Mouse (Mus musculus): Measurements from ENCODE around the gene Mafg. TPM values are rescaled to one million over a fixed set of nuclear protein-coding genes. Genes with fewer than 3 reads are reported as not detected.

Gene Mafg
- polyA plus RNA-seq, 1 experiment from 2014 or later: 25.1 TPM

- WGBS: 62% methylated on average over 9 of the region's 9 CpGs
- peaks cover 31% of the 10 kb centered on the region for H3K4me1 ChIP-seq
- H3K9me3 ChIP-seq: no peaks in the 10 kb centered on the region
- H3K27me3 ChIP-seq (replicated peaks; ENCODE audit: low read depth, poor library complexity, severe bottlenecking): peaks cover 34% of the 10 kb centered on the region
- H3K4me3 ChIP-seq: no peak overlapping the region
- no peak for DNase-seq (ENCODE audit: low spot score)
- 0 out of 2 replicates have a peak overlapping the region, but pooled peaks have one; percentile 5 for H3K27ac ChIP-seq (replicated peaks)
- no peaks in the 10 kb centered on the region for H3K36me3 ChIP-seq (replicated peaks)
Observed at GRCm38 (mm10) chr11:120641255-120641654, 7.9 kb upstream of the Mafg start.

DNA sequence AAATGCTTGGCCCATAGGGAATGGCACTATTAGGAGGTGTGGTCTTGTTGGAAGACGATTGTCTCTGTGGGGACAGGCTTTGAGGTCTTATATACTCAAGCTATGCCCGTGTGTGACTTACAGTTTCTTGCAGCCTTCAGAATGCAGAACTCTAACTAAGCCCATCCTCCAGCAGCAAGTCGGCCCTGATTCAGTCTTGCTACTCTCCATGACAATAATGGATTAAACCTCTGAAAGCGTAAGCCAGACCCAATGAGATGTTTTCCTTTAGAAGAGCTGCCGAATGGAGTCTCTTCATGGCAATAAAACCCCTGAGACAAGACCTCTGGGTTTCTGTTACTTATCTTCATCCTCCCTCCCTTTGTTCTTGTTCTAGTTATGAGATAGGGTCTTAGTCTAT, 1.4 kb upstream of the Mafg start:
- WGBS: 84% methylated on average over 5 of the region's 5 CpGs
- no peak overlapping the region for H3K4me3 ChIP-seq

DNA sequence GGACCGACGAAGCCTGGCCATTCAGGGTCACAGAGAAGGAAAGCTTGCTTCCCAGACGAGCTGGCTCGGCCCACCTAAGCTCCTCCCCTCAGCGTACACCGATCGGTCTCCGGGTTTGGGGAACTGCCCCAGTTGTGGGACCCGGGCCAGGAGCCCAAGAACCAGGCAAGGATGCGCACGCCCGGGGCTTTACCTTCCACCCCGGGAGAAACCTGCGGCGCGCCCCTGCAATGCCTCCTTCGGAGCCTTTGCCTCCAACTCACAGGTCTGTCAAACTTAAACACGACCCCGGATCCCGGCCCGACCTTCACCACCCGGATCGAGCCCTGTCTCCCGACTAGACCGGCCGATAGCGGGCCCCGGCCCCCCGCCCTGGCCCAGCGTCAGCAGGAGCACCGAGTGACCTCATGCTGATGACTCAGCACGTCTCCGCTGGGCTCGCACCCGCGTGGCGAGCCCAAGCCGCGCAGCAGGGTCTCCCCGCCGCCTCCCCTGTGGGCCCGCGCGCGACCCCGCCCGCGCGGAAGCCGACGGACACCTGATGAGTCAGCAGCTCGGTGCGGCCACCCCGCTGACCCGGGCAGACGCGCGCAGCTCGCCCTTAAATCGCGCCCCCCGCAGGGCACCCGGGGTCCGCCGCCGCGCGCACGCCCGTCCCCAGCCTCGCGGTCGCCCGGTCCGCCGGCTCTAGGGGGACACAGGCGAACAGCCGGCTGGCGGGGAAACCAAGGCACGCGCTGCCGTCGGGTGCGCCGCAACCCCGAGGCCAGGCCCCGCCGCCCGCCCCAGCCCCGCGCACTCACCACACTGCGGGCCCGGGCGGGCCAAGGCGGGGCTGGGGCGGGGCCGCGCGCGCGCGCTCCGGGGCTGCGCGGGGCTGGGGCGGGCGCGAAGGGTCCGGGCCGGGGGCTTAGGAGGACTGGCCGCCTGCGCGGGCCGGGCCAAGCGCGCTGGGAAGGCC, 561 bp downstream of the Mafg start:
- Histone ChIP-seq H3K36me3 (replicated peaks) (peaks cover 24% of the 10 kb centered on the region), H3K27ac (replicated peaks) (peak overlapping the region; percentile 97), H3K27me3 (replicated peaks; ENCODE audit: low read depth, poor library complexity, severe bottlenecking) (no peaks in the 10 kb centered on the region), H3K4me3 (peak overlapping the region; percentile 99), H3K4me1 (peaks cover 39% of the 10 kb centered on the region), H3K9me3 (no peaks in the 10 kb centered on the region)
- under 1% methylated on average over 116 of the region's 116 CpGs for WGBS
- peak; percentile 78 for DNase-seq (ENCODE audit: low spot score)

More for the DNA sequence above, 1.4 kb upstream of the Mafg start:
- no peak overlapping the region for H3K27ac ChIP-seq (replicated peaks)
- peaks cover 32% of the 10 kb centered on the region for H3K4me1 ChIP-seq
- DNase-seq (ENCODE audit: low spot score): no peak
- H3K36me3 ChIP-seq (replicated peaks): peaks cover 7% of the 10 kb centered on the region
- H3K27me3 ChIP-seq (replicated peaks; ENCODE audit: low read depth, poor library complexity, severe bottlenecking): no peaks in the 10 kb centered on the region
- H3K9me3 ChIP-seq: no peaks in the 10 kb centered on the region

DNA sequence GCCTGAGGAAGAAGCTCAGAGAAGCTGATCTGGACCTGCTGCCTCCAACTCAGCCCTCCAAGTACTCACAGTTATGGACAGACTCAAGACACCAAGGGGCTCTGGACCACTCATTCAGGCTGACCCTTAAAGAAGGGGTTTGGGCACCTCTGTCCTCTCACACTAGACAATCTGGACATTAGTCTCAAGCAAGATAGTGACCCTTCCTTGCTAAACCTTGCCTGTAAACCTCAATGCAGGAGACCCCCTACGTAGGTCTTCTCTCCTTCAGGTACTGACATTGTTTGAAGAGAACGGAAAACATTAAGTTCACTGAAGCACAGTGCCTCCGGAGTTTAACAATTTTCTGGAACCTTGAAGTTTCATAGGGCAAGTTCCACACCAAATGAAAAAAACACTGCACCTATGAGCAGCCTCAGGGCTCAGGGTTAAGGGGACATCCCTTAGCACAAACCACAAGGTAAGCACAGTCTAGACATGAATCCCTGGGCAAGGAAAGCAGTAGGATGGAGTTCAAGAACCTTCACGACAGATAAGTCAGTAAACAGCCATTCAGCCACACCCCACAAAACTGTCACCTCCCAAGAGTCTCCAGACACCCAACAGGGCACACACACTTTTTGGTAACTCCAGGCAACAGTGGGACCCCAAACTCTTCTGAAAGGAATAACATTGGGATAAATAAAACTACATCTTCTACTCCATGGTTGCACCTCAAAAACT, 1.5 kb downstream of the Mafg start:
- WGBS: 71% methylated on average over 4 of the region's 4 CpGs
- Histone ChIP-seq H3K9me3 (no peaks in the 10 kb centered on the region), H3K36me3 (replicated peaks) (peaks cover 34% of the 10 kb centered on the region), H3K27ac (replicated peaks) (peak overlapping the region; percentile 97), H3K4me3 (peak overlapping the region; percentile 99), H3K27me3 (replicated peaks; ENCODE audit: low read depth, poor library complexity, severe bottlenecking) (no peaks in the 10 kb centered on the region), H3K4me1 (peaks cover 39% of the 10 kb centered on the region)
- DNase-seq (ENCODE audit: low spot score): no peak

DNA sequence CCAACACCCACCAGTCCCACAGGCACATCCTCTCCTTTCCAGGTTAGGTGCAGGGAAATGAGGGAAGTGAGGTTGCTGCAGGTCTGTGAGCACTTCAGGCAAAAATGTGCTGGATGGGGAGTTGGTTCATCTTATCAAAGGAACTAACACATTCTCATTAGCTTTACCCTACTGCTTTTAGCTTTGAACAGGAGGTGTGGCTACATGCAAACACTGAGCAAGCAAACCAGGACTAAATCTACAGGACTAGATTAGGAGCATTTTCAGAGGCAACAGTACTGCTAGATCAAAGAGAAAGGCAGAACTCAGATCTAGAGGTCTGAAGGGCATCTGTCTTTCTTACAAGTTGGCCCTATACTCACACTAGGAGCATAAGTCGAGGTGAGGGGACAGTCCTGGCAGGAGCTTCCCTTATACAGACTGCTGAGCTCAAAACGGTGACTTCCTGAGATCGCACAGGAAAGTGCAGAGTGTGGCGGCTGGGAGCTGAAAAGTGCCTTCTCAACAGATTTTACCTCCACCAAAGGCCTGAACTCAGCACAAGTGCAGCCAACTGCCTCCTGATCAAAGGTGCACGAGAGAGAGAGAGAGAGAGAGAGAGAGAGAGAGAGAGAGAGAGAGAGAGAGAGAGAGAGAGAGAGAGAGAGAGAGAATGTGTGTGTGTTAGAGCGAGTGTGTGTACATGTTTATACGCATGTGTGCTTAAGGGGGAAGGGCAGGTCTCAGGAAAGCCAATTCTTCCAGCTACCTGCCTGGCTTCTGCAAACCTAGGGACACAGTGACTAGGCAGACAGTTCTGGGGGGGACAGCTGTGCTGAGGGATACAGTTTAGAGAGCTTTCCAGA, 2.3 kb downstream of the Mafg start:
- peaks cover 39% of the 10 kb centered on the region for H3K4me1 ChIP-seq
- peak overlapping the region; percentile 42 for H3K27ac ChIP-seq (replicated peaks)
- H3K27me3 ChIP-seq (replicated peaks; ENCODE audit: low read depth, poor library complexity, severe bottlenecking): no peaks in the 10 kb centered on the region
- H3K36me3 ChIP-seq (replicated peaks): peaks cover 41% of the 10 kb centered on the region
- no peaks in the 10 kb centered on the region for H3K9me3 ChIP-seq
- H3K4me3 ChIP-seq: peak overlapping the region; percentile 99
- WGBS: 49% methylated on average over 7 of the region's 7 CpGs
- no peak for DNase-seq (ENCODE audit: low spot score)

DNA sequence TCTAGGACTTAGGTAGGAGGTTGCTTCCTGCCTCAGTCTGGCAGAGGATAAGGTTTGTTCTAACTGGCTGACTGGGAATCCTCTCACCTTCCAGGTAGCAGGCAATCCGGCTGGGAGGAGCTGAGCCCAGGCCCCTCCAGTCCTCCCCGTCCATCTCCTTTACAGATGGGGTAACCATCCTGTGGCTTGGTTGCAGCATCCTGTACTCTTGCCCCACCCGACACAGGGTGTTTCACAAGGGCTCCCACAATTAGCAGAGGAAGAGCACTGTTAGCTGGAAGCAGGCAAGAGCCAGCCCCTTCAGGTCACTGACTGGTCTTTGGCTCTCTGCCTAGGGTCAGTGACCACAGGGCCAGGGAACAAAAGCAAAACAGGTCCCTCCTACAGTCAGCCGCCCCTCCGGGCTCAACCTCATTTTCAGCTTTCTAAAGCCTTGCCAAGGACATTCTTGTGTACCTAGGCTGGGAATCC, 3.0 kb downstream of the Mafg start:
- Histone ChIP-seq H3K4me3 (peak overlapping the region; percentile 99), H3K27me3 (replicated peaks; ENCODE audit: low read depth, poor library complexity, severe bottlenecking) (no peaks in the 10 kb centered on the region), H3K27ac (replicated peaks) (peak overlapping the region; percentile 42), H3K9me3 (no peaks in the 10 kb centered on the region), H3K36me3 (replicated peaks) (peaks cover 45% of the 10 kb centered on the region), H3K4me1 (peaks cover 43% of the 10 kb centered on the region)
- no peak for DNase-seq (ENCODE audit: low spot score)
- WGBS: 44% methylated on average over 5 of the region's 5 CpGs

DNA sequence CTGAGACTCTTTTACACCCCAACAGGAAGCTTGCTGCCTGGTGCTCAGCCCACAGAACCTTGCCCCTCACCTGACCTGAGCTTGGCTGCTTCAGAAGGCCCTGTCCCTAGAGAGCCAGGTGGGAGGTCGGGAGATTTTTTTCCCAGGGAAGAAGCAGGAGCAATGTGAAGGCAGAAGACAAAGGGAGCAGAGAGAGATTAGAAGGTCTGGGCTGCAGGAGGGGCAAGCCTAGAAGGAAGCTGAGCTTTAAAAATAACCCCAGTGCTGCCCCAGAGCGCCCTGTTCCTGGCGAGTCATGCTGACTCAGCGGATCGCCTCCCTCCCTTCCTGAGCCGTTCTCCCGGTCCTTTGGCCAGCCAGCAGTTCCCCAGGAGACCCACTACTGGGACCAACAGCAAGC, 3.5 kb downstream of the Mafg start:
- Histone ChIP-seq H3K27ac (replicated peaks) (peak overlapping the region; percentile 42), H3K4me1 (peaks cover 48% of the 10 kb centered on the region), H3K27me3 (replicated peaks; ENCODE audit: low read depth, poor library complexity, severe bottlenecking) (no peaks in the 10 kb centered on the region), H3K9me3 (no peaks in the 10 kb centered on the region), H3K4me3 (peak overlapping the region; percentile 99), H3K36me3 (replicated peaks) (peaks cover 47% of the 10 kb centered on the region)
- 38% methylated on average over 7 of the region's 7 CpGs for WGBS
- no peak for DNase-seq (ENCODE audit: low spot score)

GRCm38 (mm10) chr11:120629341-120629730, 4.1 kb downstream of the Mafg start:
- peaks cover 47% of the 10 kb centered on the region for H3K36me3 ChIP-seq (replicated peaks)
- peak overlapping the region; percentile 42; the same call in 1 of the 2 replicates for H3K27ac ChIP-seq (replicated peaks)
- H3K4me3 ChIP-seq: peak overlapping the region; percentile 99
- H3K4me1 ChIP-seq: peaks cover 52% of the 10 kb centered on the region
- no peaks in the 10 kb centered on the region for H3K27me3 ChIP-seq (replicated peaks; ENCODE audit: low read depth, poor library complexity, severe bottlenecking)
- H3K9me3 ChIP-seq: no peaks in the 10 kb centered on the region
- no peak for DNase-seq (ENCODE audit: low spot score)
- 78% methylated on average over 23 of the region's 23 CpGs for WGBS

DNA sequence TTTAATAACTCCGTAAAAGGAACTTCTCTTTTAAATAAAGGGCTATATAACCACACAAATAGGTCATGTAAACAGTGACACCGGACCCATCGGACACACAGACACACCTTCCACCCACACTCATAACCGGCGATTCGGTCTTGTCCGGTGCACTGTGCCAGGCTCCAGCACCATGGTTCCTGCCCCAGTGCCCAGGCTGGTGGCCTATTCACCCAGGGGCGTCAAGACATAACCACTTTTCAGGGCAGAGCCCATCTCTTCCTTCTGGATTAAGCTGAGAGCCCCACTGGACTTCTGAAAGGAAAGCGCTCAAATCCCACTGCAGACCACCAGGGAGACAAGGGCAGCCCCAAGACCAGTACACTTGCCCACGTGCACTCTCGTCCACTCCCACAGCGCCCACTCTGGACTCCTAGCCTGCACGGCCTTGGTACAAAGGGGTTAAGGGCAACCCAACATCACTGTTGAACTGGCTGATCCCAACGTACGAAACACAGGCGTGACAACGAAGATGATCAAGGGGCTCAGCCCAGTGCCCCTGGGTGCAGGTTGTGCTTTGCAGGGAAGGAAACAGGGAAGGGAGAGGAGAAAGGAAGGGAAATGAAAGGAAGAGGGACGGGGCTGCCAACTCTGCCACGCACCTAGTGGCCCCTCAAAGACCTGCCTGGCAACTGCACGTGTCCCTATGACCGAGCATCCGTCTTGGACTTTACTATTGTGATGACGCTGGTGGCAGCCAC, 4.6 kb downstream of the Mafg start:
- H3K4me1 ChIP-seq: peaks cover 55% of the 10 kb centered on the region

DNA sequence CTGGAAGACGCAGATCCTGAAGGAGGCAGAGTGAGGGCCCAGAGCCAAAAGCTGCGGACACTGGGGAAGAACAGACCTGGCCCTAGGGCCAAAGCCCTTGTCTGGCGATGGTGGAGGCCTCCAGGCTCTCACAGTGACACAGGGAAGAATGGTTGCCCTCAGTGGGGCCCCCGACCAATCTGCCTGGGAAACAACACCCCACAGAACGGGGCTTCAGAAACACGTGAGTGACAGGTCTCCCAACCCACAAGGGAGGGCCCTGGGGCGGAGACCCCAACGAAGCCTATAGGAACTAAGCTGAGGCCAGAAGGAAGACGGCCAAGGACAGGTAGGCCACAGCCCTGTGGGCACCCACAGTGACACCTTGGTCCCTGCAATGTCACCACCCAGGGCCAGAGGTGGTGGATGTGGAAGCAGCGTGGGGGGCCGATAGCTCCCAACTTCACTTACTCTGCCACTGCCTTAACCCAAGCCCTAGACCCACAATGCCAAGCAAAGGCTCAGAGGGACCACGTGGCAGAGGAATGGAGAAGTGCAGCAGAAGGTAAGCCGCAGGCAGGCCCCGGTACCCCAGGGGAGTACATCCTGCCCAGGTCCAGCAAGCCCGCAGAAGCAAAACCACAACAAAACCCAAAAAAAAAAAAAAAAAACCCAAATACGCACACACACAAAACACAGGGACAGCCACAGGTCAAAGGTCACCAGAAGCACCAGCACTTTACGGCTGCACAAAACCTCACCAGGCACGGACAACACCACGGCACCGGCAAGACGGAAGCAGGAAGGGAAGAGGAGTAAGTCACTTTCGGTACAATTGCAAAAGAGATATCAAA, 5.7 kb downstream of the Mafg start:
- H3K4me1 ChIP-seq: peaks cover 56% of the 10 kb centered on the region
- no peaks in the 10 kb centered on the region for H3K27me3 ChIP-seq (replicated peaks; ENCODE audit: low read depth, poor library complexity, severe bottlenecking)
- peak overlapping the region; percentile 14; the same call in 1 of the 2 replicates for H3K4me3 ChIP-seq
- no peaks in the 10 kb centered on the region for H3K9me3 ChIP-seq
- H3K27ac ChIP-seq (replicated peaks): no peak overlapping the region
- H3K36me3 ChIP-seq (replicated peaks): peaks cover 55% of the 10 kb centered on the region
- DNase-seq (ENCODE audit: low spot score): no peak
- WGBS: 85% methylated on average over 22 of the region's 22 CpGs

More for the DNA sequence above, 4.6 kb downstream of the Mafg start:
- no peak overlapping the region for H3K27ac ChIP-seq (replicated peaks)
- H3K36me3 ChIP-seq (replicated peaks): peaks cover 47% of the 10 kb centered on the region
- H3K9me3 ChIP-seq: no peaks in the 10 kb centered on the region
- no peaks in the 10 kb centered on the region for H3K27me3 ChIP-seq (replicated peaks; ENCODE audit: low read depth, poor library complexity, severe bottlenecking)
- 95% methylated on average over 23 of the region's 23 CpGs for WGBS
- H3K4me3 ChIP-seq: peak overlapping the region; percentile 99; the same call in 1 of the 2 replicates
- DNase-seq (ENCODE audit: low spot score): no peak
